Comparison of ENCODE assay signal across 22 mouse cellular contexts in genomic region chr9:123475569-123475968, GRCm38 (mm10). TPM values are rescaled to one million over a fixed set of nuclear protein-coding genes. Genes with fewer than 3 reads are reported as not detected.
A peak's percentile ranks its signal among the peaks of the same experiment; 100 is the strongest.
DNase-seq lines count a peak whose midpoint lies in the region; ATAC-seq and TF ChIP-seq lines count a peak whose summit lies in the region.
"Had no signal": no experiment of that assay in that cellular context is flagged by ENCODE, and none has a peak within 500 bp of the region (broad histone marks: within the 10 kb centered on the region; RNA-seq: fewer than 3 reads in every experiment).

No protein-coding gene starts in this region.

- no peaks in the 10 kb centered on the region for H3K27me3 ChIP-seq in heart, postnatal 0 days (ENCODE audit: control insufficient read depth, insufficient read depth, low read length)
- no peaks in the 10 kb centered on the region for H3K27me3 ChIP-seq in lung, embryonic 14.5 days (ENCODE audit: insufficient read depth, low read length)
- H3K27me3 ChIP-seq: limb, embryonic 13.5 days had no signal

- H3K4me3 ChIP-seq in gastrocnemius, adult 2 months = no peak overlapping the region
- no peak overlapping the region for H3K4me3 ChIP-seq in heart, postnatal 0 days (ENCODE audit: low read depth, low read length)
- no peak overlapping the region for H3K4me3 ChIP-seq in lung, embryonic 14.5 days (ENCODE audit: low read depth, low read length)
- H3K4me3 ChIP-seq: limb, embryonic 13.5 days; megakaryocyte, embryonic 14.5 days; myocyte had no signal

- H3K4me2 ChIP-seq in heart, postnatal 0 days (ENCODE audit: low read depth, low read length) = no peak overlapping the region
- no peak overlapping the region for H3K4me2 ChIP-seq in lung, embryonic 14.5 days
- H3K4me2 ChIP-seq: limb, embryonic 13.5 days had no signal

- no peak overlapping the region for H3K9ac ChIP-seq in heart, postnatal 0 days (replicated peaks; ENCODE audit: low read depth, low read length)
- no peak overlapping the region for H3K9ac ChIP-seq in lung, embryonic 14.5 days
- H3K9ac ChIP-seq: limb, embryonic 13.5 days; liver, embryonic 14.5 days had no signal

- intact Hi-C loops in gastrocnemius, adult 2 months (cut with DNase I) = no loop called here

- DNase-seq in gastrocnemius, adult 2 months = no peak
- no peak for DNase-seq in gastrocnemius, postnatal 25 days
- no peak for DNase-seq in heart, postnatal 0 days (ENCODE audit: low spot score)
- DNase-seq in heart, adult 18-20 months = no peak
- peak; percentile 34 for DNase-seq in lung, embryonic 14.5 days
- DNase-seq in lung, postnatal 25 days (ENCODE audit: low spot score) = no peak
- DNase-seq: adrenal gland, postnatal 25 days; cerebellum, adult 18-20 months; cerebellum, postnatal 25 days; embryo, embryonic 11 days; kidney, adult 9 months; midbrain, embryonic 14.5 days; spleen, adult 18-20 months; thymus, postnatal 25 days had no signal

- no peak for ATAC-seq in heart, postnatal 0 days (ENCODE audit: insufficient read depth, low read depth)
- no peak for ATAC-seq in lung, embryonic 14.5 days (ENCODE audit: insufficient read depth)
- no peak for ATAC-seq in CD4-positive, CD25-positive, alpha-beta regulatory T cell, adult 4 months
- ATAC-seq: activated CD4-positive, CD25-positive, alpha-beta regulatory T cell, adult 4 months; forebrain, embryonic 16.5 days had no signal

- H3K27ac ChIP-seq in gastrocnemius, adult 2 months = peak overlapping the region; percentile 38
- H3K27ac ChIP-seq in heart, postnatal 0 days (ENCODE audit: low read depth) = peak overlapping the region; percentile 58
- peak overlapping the region; percentile 51; the same call in 1 of the 2 replicates for H3K27ac ChIP-seq in lung, embryonic 14.5 days (ENCODE audit: low read depth)
- H3K27ac ChIP-seq: limb, embryonic 13.5 days; liver, embryonic 14.5 days had no signal

- peaks cover 18% of the 10 kb centered on the region for H3K4me1 ChIP-seq in heart, postnatal 0 days (ENCODE audit: control insufficient read depth, insufficient read depth)
- peaks cover 11% of the 10 kb centered on the region for H3K4me1 ChIP-seq in lung, embryonic 14.5 days (ENCODE audit: insufficient read depth)

- H3K9me3 ChIP-seq in heart, postnatal 0 days (replicated peaks; ENCODE audit: control insufficient read depth, low read length) = no peaks in the 10 kb centered on the region
- no peaks in the 10 kb centered on the region for H3K9me3 ChIP-seq in lung, embryonic 14.5 days (ENCODE audit: low read depth, low read length)
- H3K9me3 ChIP-seq: G1E; limb, embryonic 13.5 days; megakaryocyte, embryonic 14.5 days had no signal

- H3K36me3 ChIP-seq in heart, postnatal 0 days (replicated peaks; ENCODE audit: control insufficient read depth, insufficient read depth, low read length) = no peaks in the 10 kb centered on the region
- 0 out of 2 replicates have a peak, but pooled peaks cover 7% of the 10 kb centered on the region for H3K36me3 ChIP-seq in lung, embryonic 14.5 days (ENCODE audit: insufficient read depth)

- WGBS in heart, postnatal 0 days = 53% methylated on average over 1 of the region's 1 CpGs
- WGBS in lung, embryonic 14.5 days = 72% methylated on average over 1 of the region's 1 CpGs

- peak; percentile 56; the same call in 1 of the 2 replicates for TF ChIP-seq EP300 in heart, postnatal 0 days (IDR thresholded peaks at IDR 0.05; ENCODE audit: low read depth)

- TF ChIP-seq CTCF in gastrocnemius, adult 2 months (IDR thresholded peaks at IDR 0.05) = no peak
- no peak for TF ChIP-seq CTCF in heart, postnatal 0 days (IDR thresholded peaks at IDR 0.05; ENCODE audit: low read depth)
- TF ChIP-seq CTCF in lung, embryonic 14.5 days (IDR thresholded peaks at IDR 0.05; ENCODE audit: low read depth) = no peak

RNA-seq across cellular contexts. Expression of gene Limd1, which starts 2.9 kb away (rescaled TPM):
- 10 to 100 TPM; 31.5 to 41.1 TPM for total RNA-seq in gastrocnemius, adult 2 months (2021)
- 10 to 100 TPM; 25.8 to 29.2 TPM for total RNA-seq in gastrocnemius, postnatal 25 days (2021)
- 128 and 143 TPM in 2 replicates for total RNA-seq in heart, postnatal 0 days (2014; rRNA removed; ENCODE audit: low replicate concordance)
- polyA plus RNA-seq in heart, postnatal 0 days (2015; fragmentation: Nextera tagmentation; extraction: Ambion mirVana) = 40.2 and 42.4 TPM in 2 replicates
- total RNA-seq in heart, adult 18-20 months (2021) = 10 to 100 TPM; 32.8 to 37.1 TPM
- 68.2 and 69.7 TPM in 2 replicates for polyA plus RNA-seq in lung, embryonic 14.5 days (2014; fragmentation: Nextera tagmentation; extraction: Ambion mirVana)
- polyA plus RNA-seq in CD4-positive, CD25-positive, alpha-beta regulatory T cell, adult 4 months (2017; shearing (Covaris generic)) = 10 to 100 TPM; 37.6 to 41.0 TPM

RNA-seq across cellular contexts. Expression of gene Sacm1l, which starts 54.0 kb away (rescaled TPM):
- total RNA-seq in gastrocnemius, adult 2 months (2021) = 10 to 100 TPM; 19.8 to 22.9 TPM
- total RNA-seq in gastrocnemius, postnatal 25 days (2021) = 10 to 100 TPM; 20.6 to 21.3 TPM
- 29.9 and 32.9 TPM in 2 replicates for total RNA-seq in heart, postnatal 0 days (2014; rRNA removed; ENCODE audit: low replicate concordance)
- polyA plus RNA-seq in heart, postnatal 0 days (2015; fragmentation: Nextera tagmentation; extraction: Ambion mirVana) = 36.4 and 38.9 TPM in 2 replicates
- 10 to 100 TPM; 35.2 to 35.4 TPM for total RNA-seq in heart, adult 18-20 months (2021)
- polyA plus RNA-seq in lung, embryonic 14.5 days (2014; fragmentation: Nextera tagmentation; extraction: Ambion mirVana) = 47.6 and 53.0 TPM in 2 replicates
- polyA plus RNA-seq in CD4-positive, CD25-positive, alpha-beta regulatory T cell, adult 4 months (2017; shearing (Covaris generic)) = 10 to 100 TPM; 46.0 to 55.2 TPM
